Mouse (Mus musculus) forebrain, embryonic 10.5 days (tissue): ENCODE measurements around the gene Gm28539. TPM values are rescaled to one million over a fixed set of nuclear protein-coding genes. Genes with fewer than 3 reads are reported as not detected.

Source experiments
- DNase-seq: peaks from one replicate; pipeline ENCODE4 v3.0.0-alpha.2; 2017; ENCODE audit warnings: low spot score; ENCODE audit errors: extremely low spot score
- H3K27ac ChIP-seq: fragments of 300-500 bp; sonication (generic); 2 replicates; pipeline ENCODE4 v1.5.1; 2016; ENCODE audit warnings: mild to moderate bottlenecking
- H3K27me3 ChIP-seq: fragments of 300-500 bp; sonication (generic); 2 replicates; pipeline ENCODE4 v1.6.1; 2016; ENCODE audit warnings: mild to moderate bottlenecking; ENCODE audit not compliant: poor library complexity, severe bottlenecking
- H3K36me3 ChIP-seq: fragments of 300-500 bp; sonication (generic); replicated peaks from 2 replicates; pipeline ENCODE4 v1.6.1; 2016; ENCODE audit warnings: mild to moderate bottlenecking, moderate library complexity
- H3K4me1 ChIP-seq: fragments of 300-500 bp; sonication (generic); 2 replicates; pipeline ENCODE4 v1.6.1; 2016
- H3K4me3 ChIP-seq: fragments of 300-500 bp; sonication (generic); 2 replicates; pipeline ENCODE4 v1.5.1; 2016; ENCODE audit warnings: mild to moderate bottlenecking, moderate library complexity
- H3K9me3 ChIP-seq: fragments of 300-500 bp; sonication (generic); 2 replicates; pipeline ENCODE4 v1.6.1; 2016; ENCODE audit warnings: mild to moderate bottlenecking, moderate library complexity
- WGBS: fragments of 180-500 bp; shearing (Covaris S2); methylation state at CpG from one replicate; pipeline ENCODE4 v1.1.7; 2016; 5-methylcytosine and 5-hydroxymethylcytosine counted together
- polyA plus RNA-seq: library from polyadenylated mRNA; unstranded; fragments of >200 nt; fragmentation: Nextera tagmentation; extraction: Ambion mirVana; gene quantifications from 2 replicates; pipeline ENCODE4 v1.2.1, GENCODE M21; 2016

Gm28539 gene
- polyA plus RNA-seq, 1 experiment from 2014 or later: not detected

DNA sequence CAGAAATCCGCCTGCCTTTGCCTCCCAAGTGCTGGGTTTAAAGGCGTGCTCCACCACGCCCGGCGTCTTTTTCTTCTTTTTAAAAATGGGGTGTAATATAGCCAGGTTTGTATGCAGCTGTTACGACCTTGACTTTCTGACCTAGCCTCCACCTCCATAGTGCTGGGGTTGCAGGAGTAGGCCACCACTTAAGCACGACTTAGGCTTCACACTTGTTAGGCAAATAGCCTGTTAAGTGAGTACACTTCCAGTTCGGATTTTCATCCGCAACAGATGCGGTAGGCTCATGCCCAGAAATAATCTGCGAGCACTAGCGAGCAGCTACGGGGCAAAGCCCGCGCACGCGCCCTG is 39.7 kb downstream of the Gm28539 start:
- no peaks in the 10 kb centered on the region for H3K27me3 ChIP-seq
- H3K9me3 ChIP-seq: no peaks in the 10 kb centered on the region
- H3K4me1 ChIP-seq: peaks cover 18% of the 10 kb centered on the region
- peak overlapping the region; percentile 85 for H3K4me3 ChIP-seq
- no peak for DNase-seq
- H3K27ac ChIP-seq: peak overlapping the region; percentile 92
- H3K36me3 ChIP-seq: peaks cover 64% of the 10 kb centered on the region
- 1% methylated on average over 17 of the region's 17 CpGs for WGBS

GRCm38 (mm10) chr16:18876442-18877308 is 40.3 kb downstream of the Gm28539 start, which contains the start of the genes Mrpl40 and Hira:
Mrpl40 (minus strand) TSS chr16:18876862.
Hira (plus strand) TSS chr16:18877037.
- H3K27me3 ChIP-seq: no peaks in the 10 kb centered on the region
- peak within 1 kb of the TSS; percentile 92 for H3K27ac ChIP-seq
- H3K4me3 ChIP-seq: peak within 1 kb of the TSS; percentile 85
- H3K36me3 ChIP-seq: peaks cover 64% of the 10 kb centered on the region
- 1% methylated on average over 91 of the region's 93 CpGs for WGBS
- peaks cover 18% of the 10 kb centered on the region for H3K4me1 ChIP-seq
- peak; percentile 91 for DNase-seq
- no peaks in the 10 kb centered on the region for H3K9me3 ChIP-seq

DNA sequence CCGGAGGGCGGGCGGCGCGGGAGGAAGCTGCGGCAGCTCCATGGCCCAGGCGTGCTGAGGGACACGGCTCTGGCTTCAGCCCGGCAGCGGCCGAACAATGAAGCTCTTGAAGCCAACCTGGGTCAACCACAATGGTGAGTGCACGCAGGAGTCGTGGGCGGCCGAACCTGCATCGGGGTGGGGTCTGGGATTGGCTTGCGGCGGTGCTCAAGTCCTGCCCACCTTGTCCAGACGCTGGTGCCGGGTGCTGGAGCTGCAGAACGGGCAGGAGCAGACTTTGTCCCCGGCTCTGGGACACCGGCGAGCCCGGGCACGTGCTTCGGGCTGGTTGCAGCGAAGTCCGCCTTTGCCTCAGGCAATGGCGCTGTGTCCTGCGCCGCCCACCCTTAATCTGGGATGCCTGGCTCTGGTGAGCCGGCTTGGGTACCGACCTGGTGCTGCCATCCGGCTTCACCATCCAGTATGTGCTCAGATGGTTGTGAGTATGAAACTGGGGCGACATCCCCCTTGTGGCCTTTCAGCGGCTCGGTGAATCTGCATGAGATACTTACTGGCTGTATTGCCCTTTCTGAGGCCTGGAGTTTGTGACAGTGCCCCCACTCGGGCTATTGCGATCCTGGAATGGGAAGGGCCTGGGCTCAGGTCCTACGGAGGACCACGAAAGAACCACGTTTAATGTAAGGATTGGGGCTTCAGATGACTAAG is 41.2 kb downstream of the Gm28539 start:
- Histone ChIP-seq H3K4me3 (peak overlapping the region; percentile 85), H3K4me1 (peaks cover 18% of the 10 kb centered on the region), H3K27me3 (no peaks in the 10 kb centered on the region), H3K36me3 (peaks cover 64% of the 10 kb centered on the region), H3K27ac (peak overlapping the region; percentile 92), H3K9me3 (no peaks in the 10 kb centered on the region; the same call in 1 of the 2 replicates)
- DNase-seq: peak; percentile 74
- WGBS: under 1% methylated on average over 41 of the region's 43 CpGs

GRCm38 (mm10) chr16:18878091-18878720 is 41.8 kb downstream of the Gm28539 start:
- Histone ChIP-seq H3K9me3 (no peaks in the 10 kb centered on the region; the same call in 1 of the 2 replicates), H3K27ac (peak overlapping the region; percentile 92), H3K4me3 (peak overlapping the region; percentile 85), H3K36me3 (peaks cover 64% of the 10 kb centered on the region), H3K4me1 (peaks cover 18% of the 10 kb centered on the region), H3K27me3 (no peaks in the 10 kb centered on the region)
- WGBS: 34% methylated on average over 20 of the region's 20 CpGs
- DNase-seq: no peak

DNA sequence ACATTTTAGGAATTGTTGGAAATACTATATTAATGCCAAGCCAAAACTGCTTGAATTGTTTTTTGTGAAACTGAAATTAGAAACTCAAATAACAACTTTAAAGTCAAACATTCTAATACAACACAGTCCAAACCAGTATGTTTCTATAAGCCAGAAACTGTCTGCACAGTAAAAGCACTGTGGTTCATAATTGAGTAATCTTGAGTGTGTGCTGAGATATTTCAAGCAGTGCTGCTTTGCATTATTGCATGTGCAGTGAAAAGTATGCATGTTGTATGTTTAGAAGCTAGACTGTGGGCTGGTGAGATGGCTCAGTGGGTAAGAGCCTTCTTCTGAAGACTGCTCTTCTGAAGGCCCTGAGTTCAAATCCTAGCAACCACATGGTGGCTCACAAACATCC is 47.7 kb downstream of the Gm28539 start:
- peaks cover 79% of the 10 kb centered on the region for H3K36me3 ChIP-seq
- H3K9me3 ChIP-seq: no peaks in the 10 kb centered on the region; the same call in 1 of the 2 replicates
- H3K4me1 ChIP-seq: peaks cover 7% of the 10 kb centered on the region; the same call in 1 of the 2 replicates
- no peak overlapping the region for H3K4me3 ChIP-seq
- DNase-seq: no peak
- no peak overlapping the region for H3K27ac ChIP-seq
- no peaks in the 10 kb centered on the region for H3K27me3 ChIP-seq

DNA sequence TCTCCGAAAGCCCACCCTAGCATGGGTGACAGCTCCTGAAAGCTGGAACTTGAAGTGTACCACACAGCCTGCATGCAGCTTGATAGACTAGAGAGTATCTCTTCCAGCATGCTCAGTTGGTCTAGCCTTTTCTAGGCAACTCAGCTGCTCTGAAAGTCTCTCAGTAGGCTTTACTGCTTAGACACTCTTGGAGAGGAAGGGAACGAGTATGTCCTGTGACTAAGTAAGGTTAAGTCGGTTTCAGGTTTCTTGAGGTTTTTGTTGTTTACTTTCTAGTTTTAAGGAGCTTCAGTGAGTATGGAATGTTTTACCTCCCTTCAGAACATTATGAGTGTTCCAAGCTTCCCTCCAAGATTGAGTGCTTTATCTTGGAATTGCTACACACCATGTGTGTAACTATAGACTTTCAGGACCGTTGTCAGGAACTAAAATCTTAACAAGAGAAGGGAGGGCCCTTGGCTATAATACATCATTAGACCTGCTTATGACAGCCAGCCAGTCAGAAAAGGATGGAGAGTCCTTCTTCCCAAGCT is 57.5 kb downstream of the Gm28539 start:
- Histone ChIP-seq H3K27ac (no peak overlapping the region), H3K27me3 (no peaks in the 10 kb centered on the region), H3K4me1 (no peaks in the 10 kb centered on the region), H3K4me3 (no peak overlapping the region), H3K9me3 (no peaks in the 10 kb centered on the region), H3K36me3 (peaks cover 54% of the 10 kb centered on the region)
- 90% methylated on average over 4 of the region's 4 CpGs for WGBS
- no peak for DNase-seq

DNA sequence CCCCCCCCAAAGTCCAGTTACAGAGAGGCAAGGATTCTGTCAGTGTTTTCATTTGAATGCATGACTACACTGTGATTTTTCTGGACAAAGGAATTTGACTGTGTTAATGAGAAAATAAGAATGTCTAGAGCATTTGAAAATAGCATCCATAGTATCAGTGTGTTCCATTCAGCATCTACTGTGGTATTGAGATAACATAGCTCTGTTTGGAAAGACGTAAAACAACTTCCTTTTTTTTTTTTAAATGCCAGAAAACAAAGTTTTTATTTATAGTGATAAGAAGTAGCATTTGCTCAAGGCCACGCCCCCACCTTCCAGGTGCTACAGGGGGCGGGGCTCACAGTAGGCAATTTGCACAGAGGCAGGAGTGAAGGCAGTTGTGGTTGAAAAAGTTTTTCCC is 58.9 kb downstream of the Gm28539 start:
- no peaks in the 10 kb centered on the region for H3K4me1 ChIP-seq
- DNase-seq: no peak
- no peaks in the 10 kb centered on the region for H3K9me3 ChIP-seq
- no peak overlapping the region for H3K27ac ChIP-seq
- H3K27me3 ChIP-seq: no peaks in the 10 kb centered on the region
- peaks cover 63% of the 10 kb centered on the region for H3K36me3 ChIP-seq
- no peak overlapping the region for H3K4me3 ChIP-seq
- WGBS: 90% methylated on average over 3 of the region's 3 CpGs

DNA sequence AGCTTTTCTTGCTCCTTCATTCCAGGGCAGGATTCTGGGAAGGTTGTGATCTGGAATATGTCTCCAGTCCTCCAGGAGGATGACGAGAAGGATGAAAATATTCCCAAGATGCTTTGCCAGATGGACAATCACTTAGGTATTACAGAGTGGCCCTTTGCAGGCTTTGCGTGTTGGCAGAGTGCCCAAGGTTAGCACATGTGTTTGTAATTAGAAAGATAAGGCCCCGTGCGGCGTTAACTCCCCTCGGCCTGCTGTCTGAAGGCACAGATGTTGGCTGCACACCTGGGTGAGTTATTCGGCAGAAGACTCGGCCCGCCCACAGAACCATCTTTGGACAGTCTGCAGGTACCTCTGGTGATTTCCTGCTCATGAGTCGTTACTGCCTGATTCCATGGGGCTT is 60.0 kb downstream of the Gm28539 start:
- peaks cover 75% of the 10 kb centered on the region for H3K36me3 ChIP-seq
- WGBS: 91% methylated on average over 10 of the region's 10 CpGs
- H3K4me3 ChIP-seq: no peak overlapping the region
- no peak for DNase-seq
- no peak overlapping the region for H3K27ac ChIP-seq
- no peaks in the 10 kb centered on the region for H3K4me1 ChIP-seq
- H3K9me3 ChIP-seq: no peaks in the 10 kb centered on the region
- H3K27me3 ChIP-seq: no peaks in the 10 kb centered on the region

GRCm38 (mm10) chr16:18905648-18906047 is 69.3 kb downstream of the Gm28539 start:
- no peaks in the 10 kb centered on the region for H3K9me3 ChIP-seq
- peaks cover 94% of the 10 kb centered on the region for H3K36me3 ChIP-seq
- no peak for DNase-seq
- no peaks in the 10 kb centered on the region for H3K27me3 ChIP-seq
- H3K27ac ChIP-seq: no peak overlapping the region
- WGBS: 91% methylated on average over 1 of the region's 1 CpGs
- no peaks in the 10 kb centered on the region for H3K4me1 ChIP-seq
- H3K4me3 ChIP-seq: no peak overlapping the region

DNA sequence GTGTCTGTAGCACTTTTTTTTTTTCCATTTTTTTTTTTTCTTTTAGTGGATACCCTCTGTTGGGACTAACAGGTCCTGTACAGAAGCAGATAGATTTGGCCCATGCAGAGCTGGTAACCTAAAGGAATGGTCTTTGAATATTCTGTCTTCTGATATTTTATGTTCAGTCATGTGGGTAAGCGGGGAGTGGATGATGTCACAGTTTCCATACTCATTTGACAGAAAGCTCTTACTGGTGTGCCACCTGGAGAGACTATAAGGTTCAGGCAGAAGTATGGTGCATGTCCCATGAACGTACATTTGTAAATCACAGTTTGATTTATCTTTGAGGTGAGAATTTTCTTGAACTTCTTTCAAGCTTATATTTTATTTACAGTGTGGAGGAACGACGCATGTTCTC is 79.7 kb downstream of the Gm28539 start:
- Histone ChIP-seq H3K27me3 (no peaks in the 10 kb centered on the region), H3K9me3 (no peaks in the 10 kb centered on the region), H3K4me1 (no peaks in the 10 kb centered on the region), H3K27ac (no peak overlapping the region), H3K4me3 (no peak overlapping the region), H3K36me3 (peaks cover 93% of the 10 kb centered on the region)
- DNase-seq: no peak
- WGBS: 94% methylated on average over 4 of the region's 4 CpGs

DNA sequence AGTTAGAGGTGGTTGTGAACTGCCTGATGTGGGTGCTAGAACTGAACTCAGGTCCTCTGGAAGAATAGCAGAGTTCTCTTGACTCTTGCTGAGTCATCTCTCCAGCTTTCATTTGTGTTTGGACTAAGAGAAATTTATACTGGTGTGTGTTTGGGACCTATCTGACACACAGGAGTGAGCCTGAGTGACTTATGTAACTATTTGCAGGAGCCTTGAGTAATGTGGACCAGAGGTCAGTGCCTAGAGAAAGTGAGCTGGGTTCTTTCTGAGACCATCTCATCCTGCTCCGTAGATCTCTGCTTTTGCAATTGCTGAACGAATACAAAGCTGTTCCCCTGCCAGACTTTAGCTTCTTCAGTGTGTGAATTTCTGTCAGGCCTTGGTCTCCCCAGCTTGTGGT is 85.4 kb downstream of the Gm28539 start:
- Histone ChIP-seq H3K9me3 (no peaks in the 10 kb centered on the region), H3K27me3 (no peaks in the 10 kb centered on the region), H3K27ac (no peak overlapping the region), H3K36me3 (peaks cover 97% of the 10 kb centered on the region), H3K4me3 (no peak overlapping the region), H3K4me1 (no peaks in the 10 kb centered on the region)
- DNase-seq: no peak
- 92% methylated on average over 2 of the region's 2 CpGs for WGBS

- no peaks in the 10 kb centered on the region for H3K27me3 ChIP-seq
- H3K4me3 ChIP-seq: no peak overlapping the region
- no peak for DNase-seq
- no peaks in the 10 kb centered on the region for H3K4me1 ChIP-seq
- no peak overlapping the region for H3K27ac ChIP-seq
- WGBS: 98% methylated on average over 1 of the region's 1 CpGs
- no peaks in the 10 kb centered on the region for H3K9me3 ChIP-seq
- H3K36me3 ChIP-seq: peaks cover 95% of the 10 kb centered on the region
Measured at GRCm38 (mm10) chr16:18927963-18928362, 91.6 kb downstream of the Gm28539 start.
